Mouse (Mus musculus) lung, postnatal 0 days (tissue): ENCODE data around the gene Evi5l. TPM values are rescaled to one million over a fixed set of nuclear protein-coding genes. Genes with fewer than 3 reads are reported as not detected.
"Not testable (repeated sequence)": the region's sequence is repeated elsewhere in the genome, so short reads cannot be mapped to it uniquely, and the experiment has no call there.

ENCODE experiments used
- ATAC-seq: fragments of 200-750 bp; cut with Nextera tagmentation; 2 replicates; pipeline ENCODE4 v1.8.0; 2017; ENCODE audit warnings: moderate library complexity
- DNase-seq: peaks from one replicate; pipeline ENCODE4 v3.0.0-alpha.2; 2016; ENCODE audit warnings: low spot score
- H3K27ac ChIP-seq: fragments of 300-500 bp; sonication (generic); 2 replicates; pipeline ENCODE4 v1.5.1; 2014; ENCODE audit warnings: antibody characterized with exemption, mild to moderate bottlenecking, low read length, mixed read lengths
- H3K27me3 ChIP-seq: fragments of 300-500 bp; sonication (generic); replicated peaks from 2 replicates; pipeline ENCODE4 v1.6.1; 2014; ENCODE audit warnings: low read length, mixed read lengths; ENCODE audit not compliant: insufficient read depth
- H3K36me3 ChIP-seq: fragments of 300-500 bp; sonication (generic); 2 replicates; pipeline ENCODE4 v1.6.1; 2014; ENCODE audit warnings: low read length, mixed read lengths; ENCODE audit not compliant: insufficient read depth
- H3K4me1 ChIP-seq: fragments of 300-500 bp; sonication (generic); 2 replicates; pipeline ENCODE4 v1.6.1; 2014; ENCODE audit warnings: antibody characterized with exemption, low read depth, low read length, mixed read lengths; ENCODE audit not compliant: insufficient read depth
- H3K4me2 ChIP-seq: fragments of 300-500 bp; sonication (generic); replicated peaks from 2 replicates; pipeline ENCODE4 v1.6.1; 2014; ENCODE audit warnings: low read depth, mild to moderate bottlenecking, low read length, moderate library complexity, mixed read lengths
- H3K4me3 ChIP-seq: fragments of 300-500 bp; sonication (generic); 2 replicates; pipeline ENCODE4 v1.5.1; 2014; ENCODE audit warnings: low read depth, low read length
- H3K9ac ChIP-seq: fragments of 300-500 bp; sonication (generic); replicated peaks from 2 replicates; pipeline ENCODE4 v1.6.1; 2014; ENCODE audit warnings: low read depth, mild to moderate bottlenecking
- H3K9me3 ChIP-seq: fragments of 300-500 bp; sonication (generic); 2 replicates; pipeline ENCODE4 v1.6.1; 2016; ENCODE audit warnings: low read length, mixed read lengths
- CTCF ChIP-seq: IDR thresholded peaks from 2 replicates; pipeline ENCODE4 v1.5.1; 2016; ENCODE audit warnings: antibody characterized with exemption, mild to moderate bottlenecking
- EP300 ChIP-seq: IDR thresholded peaks from 2 replicates; pipeline ENCODE4 v1.6.1; 2016; ENCODE audit warnings: antibody characterized with exemption, mild to moderate bottlenecking, control low read depth
- WGBS: fragments of 180-500 bp; shearing (Covaris S2); extraction: QIAGEN DNeasy Blood & Tissue Kit; methylation state at CpG from one replicate; pipeline ENCODE4 v1.1.7; 2014; 5-methylcytosine and 5-hydroxymethylcytosine counted together
- polyA plus RNA-seq: library from polyadenylated mRNA; unstranded; fragments of >200 nt; fragmentation: Nextera tagmentation; extraction: Ambion mirVana; gene quantifications from 2 replicates; pipeline ENCODE4 v1.2.1, GENCODE M21; 2015

Evi5l gene
- polyA plus RNA-seq, 1 experiment from 2014 or later: 11.9 TPM

DNA sequence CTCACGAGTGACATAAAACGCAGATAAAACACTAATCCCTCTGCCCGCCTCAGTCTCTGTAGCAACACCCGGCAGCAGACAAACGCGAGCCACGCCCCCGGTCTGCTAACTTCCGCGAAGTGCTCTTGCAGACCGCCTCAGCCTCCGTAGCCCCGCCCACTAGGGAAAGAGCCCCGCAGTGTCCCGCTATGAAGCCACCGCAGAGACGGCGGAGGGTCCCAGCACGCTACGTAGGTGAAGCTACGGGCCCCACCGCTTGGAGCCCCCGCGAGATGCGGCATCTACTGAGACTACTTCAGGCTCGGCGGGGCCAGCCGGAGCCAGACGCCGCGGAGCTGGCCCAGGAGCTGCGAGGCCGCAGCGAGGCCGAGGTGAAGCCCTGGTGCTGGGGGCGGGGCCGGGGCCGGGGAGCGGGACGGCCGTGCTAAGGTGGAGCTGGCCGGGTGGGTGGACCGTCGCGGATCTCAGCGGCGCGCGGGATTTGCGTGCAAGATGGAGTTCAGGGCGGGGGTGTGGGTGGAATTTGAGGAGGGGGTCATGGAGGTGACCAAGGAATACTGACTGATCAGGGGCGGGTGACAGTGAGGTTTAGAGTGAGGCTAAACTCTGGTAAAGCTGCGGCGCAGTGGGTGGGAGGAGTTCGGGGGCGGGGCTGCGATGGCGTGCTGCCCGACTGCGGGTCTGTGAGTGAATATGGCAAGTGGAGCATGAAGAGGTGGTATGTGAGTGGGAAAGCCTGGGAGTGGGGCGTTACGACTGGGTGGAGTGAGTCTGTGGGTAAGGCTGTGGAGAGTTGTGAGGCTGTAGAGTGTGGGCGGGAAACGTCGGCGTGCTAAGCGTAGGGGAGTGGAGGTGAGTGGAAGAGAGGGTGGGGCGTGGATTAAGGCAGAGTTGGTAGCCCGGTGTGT is 86.8 kb downstream of the Evi5l start, which contains the start of gene Snapc2:
Snapc2 (plus strand) TSS at position 147 of the 908 bp plus-strand sequence.
- ATAC-seq (peak; percentile 95), DNase-seq (peak; percentile 97)
- Histone ChIP-seq H3K9me3 (no peaks in the 10 kb centered on the region), H3K27me3 (no peaks in the 10 kb centered on the region), H3K4me1 (peaks cover 4% of the 10 kb centered on the region; the same call in 1 of the 2 replicates), H3K27ac (peak within 1 kb of the TSS; percentile 74), H3K9ac (peak within 1 kb of the TSS; percentile 82), H3K36me3 (0 out of 2 replicates have a peak, but pooled peaks cover 4% of the 10 kb centered on the region), H3K4me3 (peak within 1 kb of the TSS; percentile 85), H3K4me2 (peak within 1 kb of the TSS; percentile 86)
- TF ChIP-seq EP300 (no peak), CTCF (no peak)
- WGBS: under 1% methylated on average over 69 of the region's 69 CpGs

DNA sequence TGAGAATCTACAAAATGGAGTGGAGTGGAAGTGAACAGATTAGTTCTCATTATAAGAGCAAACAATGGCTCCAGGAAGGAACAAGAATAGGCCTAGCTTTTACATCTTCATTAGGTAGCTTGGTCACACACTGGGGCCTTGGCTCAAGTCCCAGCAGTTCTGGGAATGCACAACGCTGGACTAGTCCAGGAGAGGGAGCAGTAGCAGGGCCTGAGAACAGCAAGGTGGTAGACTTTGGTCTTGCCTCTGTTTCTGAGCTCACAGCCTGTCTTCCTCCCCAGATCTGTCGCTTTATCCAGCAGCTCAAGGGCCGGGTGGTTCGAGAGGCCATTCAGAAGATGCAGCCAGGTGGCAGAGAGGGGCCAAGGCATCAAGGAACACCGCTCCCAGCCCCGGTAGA is 87.6 kb downstream of the Evi5l start:
- Histone ChIP-seq H3K4me3 (no peak overlapping the region), H3K9ac (no peak overlapping the region), H3K4me1 (peaks cover 4% of the 10 kb centered on the region; the same call in 1 of the 2 replicates), H3K36me3 (0 out of 2 replicates have a peak, but pooled peaks cover 4% of the 10 kb centered on the region), H3K27ac (no peak overlapping the region), H3K27me3 (no peaks in the 10 kb centered on the region), H3K9me3 (no peaks in the 10 kb centered on the region), H3K4me2 (peak overlapping the region; percentile 86; the same call in 1 of the 2 replicates)
- no peak for ATAC-seq
- whole genome bisulfite sequencing: 62% methylated on average over 6 of the region's 6 CpGs
- DNase-seq: peak; percentile 62
- TF ChIP-seq EP300 (no peak), CTCF (peak; percentile 67)

DNA sequence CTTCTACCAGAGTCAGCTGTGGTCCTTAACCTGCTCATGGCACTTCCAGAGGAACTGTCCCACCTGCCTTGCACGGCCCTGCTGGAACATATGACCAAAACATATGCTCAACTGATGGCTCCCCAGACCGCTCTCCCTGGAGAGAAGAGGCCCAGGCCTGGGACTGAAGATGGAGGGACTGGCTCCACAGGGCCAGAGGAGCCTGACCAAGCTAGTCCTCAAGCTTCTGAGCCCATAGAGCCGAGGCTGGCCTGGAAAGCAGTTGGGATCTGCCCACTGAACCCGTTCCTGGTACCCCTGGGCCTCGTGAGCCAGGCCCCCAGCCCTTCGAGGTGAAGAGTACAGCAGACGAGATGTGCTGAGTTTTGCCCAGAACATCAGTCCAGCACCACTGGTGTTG is 89.1 kb downstream of the Evi5l start:
- WGBS: 79% methylated on average over 7 of the region's 7 CpGs
- not testable (repeated sequence) for H3K4me3 ChIP-seq

DNA sequence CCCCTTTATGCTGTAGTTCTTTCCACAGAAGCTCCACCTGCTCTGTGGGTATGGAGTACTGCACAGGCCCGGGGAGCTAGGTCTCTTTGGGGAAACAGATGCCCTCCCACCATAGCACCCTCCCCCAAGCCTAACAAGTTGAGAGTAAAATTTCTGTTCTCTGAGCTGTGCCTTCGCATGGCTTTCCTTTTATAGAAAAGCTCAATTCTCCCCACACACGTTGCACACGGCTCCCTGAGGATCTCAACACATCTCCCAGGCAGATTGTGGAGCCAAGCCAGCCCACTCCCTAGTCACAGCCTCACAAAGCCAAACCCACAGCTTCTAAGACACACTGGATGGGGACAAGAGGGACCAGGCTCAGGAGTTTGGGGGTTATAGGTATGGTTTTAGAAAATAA is 90.5 kb downstream of the Evi5l start:
- ATAC-seq (no peak), DNase-seq (no peak)
- no peak overlapping the region for H3K27ac ChIP-seq
- H3K4me3 ChIP-seq: no peak overlapping the region
- peaks cover 4% of the 10 kb centered on the region; the same call in 1 of the 2 replicates for H3K4me1 ChIP-seq
- TF ChIP-seq EP300 (no peak), CTCF (no peak)
- no peaks in the 10 kb centered on the region for H3K9me3 ChIP-seq
- H3K4me2 ChIP-seq: no peak overlapping the region
- no peak overlapping the region for H3K9ac ChIP-seq
- WGBS: 48% methylated on average over 4 of the region's 4 CpGs
- no peaks in the 10 kb centered on the region for H3K27me3 ChIP-seq
- H3K36me3 ChIP-seq: peaks cover 18% of the 10 kb centered on the region; the same call in 1 of the 2 replicates

More for the DNA sequence above, 89.1 kb downstream of the Evi5l start:
- H3K4me2 ChIP-seq, H3K36me3 ChIP-seq, H3K27ac ChIP-seq, DNase-seq, H3K9me3 ChIP-seq, ATAC-seq, H3K27me3 ChIP-seq, H3K4me1 ChIP-seq, H3K9ac ChIP-seq: not testable (repeated sequence)

DNA sequence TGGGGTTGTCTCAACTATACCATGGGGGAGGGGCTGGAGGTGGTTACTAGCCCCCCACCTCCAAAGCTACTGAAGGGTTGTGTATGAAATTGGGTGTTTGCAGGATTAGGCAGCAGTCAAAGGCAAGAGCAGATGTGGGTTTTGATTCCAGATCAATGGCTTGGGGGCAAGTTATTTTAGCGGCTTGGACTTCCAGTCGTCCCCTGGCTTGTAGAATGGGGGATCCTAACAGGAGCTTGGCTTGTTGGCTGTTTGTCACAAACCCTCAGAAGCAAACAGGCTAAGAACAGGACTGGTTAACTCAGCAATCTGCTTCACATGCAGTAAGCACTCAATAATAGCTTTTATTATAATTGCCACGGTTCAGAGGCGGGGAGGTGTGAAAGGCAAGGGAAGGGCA is 91.0 kb downstream of the Evi5l start:
- Histone ChIP-seq H3K4me1 (peaks cover 3% of the 10 kb centered on the region; the same call in 1 of the 2 replicates), H3K27me3 (no peaks in the 10 kb centered on the region), H3K9ac (no peak overlapping the region), H3K27ac (no peak overlapping the region), H3K36me3 (peaks cover 18% of the 10 kb centered on the region; the same call in 1 of the 2 replicates), H3K4me2 (no peak overlapping the region), H3K4me3 (no peak overlapping the region), H3K9me3 (no peaks in the 10 kb centered on the region)
- ATAC-seq (no peak), DNase-seq (no peak)
- 82% methylated on average over 4 of the region's 4 CpGs for WGBS
- TF ChIP-seq EP300: no peak
- no peak for TF ChIP-seq CTCF

DNA sequence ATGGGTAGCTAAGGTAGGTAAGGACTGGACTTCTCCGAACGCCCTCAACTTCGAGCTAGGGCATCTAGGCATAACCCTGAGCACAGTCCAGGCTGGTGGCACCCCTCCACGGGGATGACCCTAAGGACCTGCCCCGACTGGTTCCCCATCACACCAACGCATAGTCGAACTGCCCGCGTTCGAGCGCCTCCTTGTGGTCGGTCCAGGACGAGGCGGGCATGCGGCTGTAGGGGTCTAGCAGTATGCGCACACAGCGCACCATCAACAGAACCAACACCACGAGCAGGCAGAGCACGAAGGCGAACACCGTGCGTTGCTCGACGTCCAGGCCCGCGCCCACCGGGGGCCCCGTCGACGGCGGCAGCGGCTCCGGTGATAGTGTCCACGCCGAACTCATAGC is 91.9 kb downstream of the Evi5l start:
- Histone ChIP-seq H3K4me1 (no peaks in the 10 kb centered on the region), H3K9ac (no peak overlapping the region), H3K36me3 (peaks cover 18% of the 10 kb centered on the region; the same call in 1 of the 2 replicates), H3K4me3 (peak overlapping the region; percentile 55), H3K27me3 (no peaks in the 10 kb centered on the region), H3K4me2 (peak overlapping the region; percentile 99), H3K9me3 (no peaks in the 10 kb centered on the region), H3K27ac (no peak overlapping the region)
- DNase-seq (peak; percentile 76), ATAC-seq (peak; percentile 60)
- TF ChIP-seq CTCF (peak; percentile 96), EP300 (no peak)
- 2% methylated on average over 35 of the region's 35 CpGs for WGBS
